Mouse (Mus musculus) intestine, postnatal 0 days (tissue): ENCODE measurements at regions not wholly inside any gene's neighbourhood (a gene's known extent, or its start where the extent isn't known, plus 50 kb on each side); places are given as distances from the start of the nearest gene placed in this dataset.

ENCODE experiments used
- ATAC-seq: fragments of 200-750 bp; cut with Nextera tagmentation; 2 replicates; pipeline ENCODE4 v1.8.0; 2017; ENCODE audit warnings: mild to moderate bottlenecking, moderate TSS enrichment, moderate library complexity
- H3K27ac ChIP-seq: fragments of 300-500 bp; sonication (generic); 2 replicates; pipeline ENCODE4 v1.5.1; 2014; ENCODE audit warnings: mild to moderate bottlenecking, low read depth, low read length, moderate library complexity
- H3K27me3 ChIP-seq: fragments of 300-500 bp; sonication (generic); replicated peaks from 2 replicates; pipeline ENCODE4 v1.6.1; 2014; ENCODE audit warnings: low read length, mixed read lengths; ENCODE audit not compliant: control insufficient read depth, insufficient read depth
- H3K36me3 ChIP-seq: fragments of 300-500 bp; sonication (generic); 2 replicates; pipeline ENCODE4 v1.6.1; 2014; ENCODE audit warnings: mild to moderate bottlenecking, moderate library complexity; ENCODE audit not compliant: control insufficient read depth, insufficient read depth
- H3K4me1 ChIP-seq: fragments of 300-500 bp; sonication (generic); replicated peaks from 2 replicates; pipeline ENCODE4 v1.6.1; 2014; ENCODE audit warnings: antibody characterized with exemption, low read length, mixed read lengths; ENCODE audit not compliant: control insufficient read depth, insufficient read depth
- H3K4me2 ChIP-seq: fragments of 300-500 bp; sonication (generic); replicated peaks from 2 replicates; pipeline ENCODE4 v1.6.1; 2014; ENCODE audit warnings: low read depth, mild to moderate bottlenecking, moderate library complexity
- H3K4me3 ChIP-seq: fragments of 300-500 bp; sonication (generic); 2 replicates; pipeline ENCODE4 v1.5.1; 2014; ENCODE audit warnings: low read depth, low read length
- H3K9ac ChIP-seq: fragments of 300-500 bp; sonication (generic); 2 replicates; pipeline ENCODE4 v1.6.1; 2014; ENCODE audit warnings: mild to moderate bottlenecking, low read depth, low read length
- H3K9me3 ChIP-seq: fragments of 300-500 bp; sonication (generic); 2 replicates; pipeline ENCODE4 v1.6.1; 2016; ENCODE audit warnings: mixed run types; ENCODE audit not compliant: control insufficient read depth
- CTCF ChIP-seq: sonication (generic); IDR thresholded peaks from 2 replicates; pipeline ENCODE4 v1.5.1; 2016; ENCODE audit warnings: low read depth, mild to moderate bottlenecking, control low read depth, antibody characterized with exemption, moderate library complexity
- WGBS: fragments of 180-500 bp; shearing (Covaris S2); extraction: QIAGEN DNeasy Blood & Tissue Kit; methylation state at CpG from one replicate; pipeline ENCODE4 v1.1.7; 2014; 5-methylcytosine and 5-hydroxymethylcytosine counted together

DNA sequence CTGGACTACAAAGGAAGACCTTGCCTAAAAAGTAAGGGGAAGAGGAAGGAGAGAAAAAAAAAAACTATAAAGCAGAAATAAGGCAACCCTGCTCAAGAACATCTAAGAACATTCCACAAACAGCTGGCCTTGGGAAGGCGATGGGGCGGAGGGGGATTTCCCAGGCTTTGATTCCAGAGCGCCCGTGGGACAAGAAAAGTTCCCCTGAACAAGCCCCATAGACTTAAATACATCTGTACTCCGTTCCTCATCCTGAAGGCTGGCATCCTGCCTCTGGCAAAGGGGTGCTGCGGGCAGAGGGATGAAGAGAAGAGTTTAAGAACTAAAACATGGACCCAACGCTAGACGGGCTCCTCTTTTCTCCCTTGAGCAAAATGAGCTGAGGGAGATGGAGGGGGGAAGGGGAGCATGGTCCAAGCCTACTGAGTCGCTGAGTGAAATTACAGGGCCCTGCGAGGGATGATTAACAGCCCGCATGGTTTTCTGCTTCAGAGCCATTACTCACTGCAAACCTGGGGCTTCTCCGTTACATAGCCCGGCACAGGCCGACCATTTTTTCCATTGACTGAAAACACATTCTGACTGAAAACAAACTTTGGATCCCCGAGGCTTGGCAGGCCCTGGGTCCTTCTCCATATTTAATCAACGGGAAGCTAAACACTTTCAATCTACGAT, 128.9 kb upstream of the Zfp703 start:
- TF ChIP-seq CTCF, result no peak
- Histone ChIP-seq H3K4me1 (peaks cover 5% of the 10 kb centered on the region; the same call in 1 of the 2 replicates), H3K4me2 (0 out of 2 replicates have a peak overlapping the region, but pooled peaks have one; percentile 17), H3K27ac (no peak overlapping the region), H3K27me3 (no peaks in the 10 kb centered on the region), H3K4me3 (no peak overlapping the region), H3K36me3 (no peaks in the 10 kb centered on the region), H3K9ac (no peak overlapping the region), H3K9me3 (no peaks in the 10 kb centered on the region)
- 60% methylated on average over 17 of the region's 17 CpGs for WGBS
- ATAC-seq, result no peak

DNA sequence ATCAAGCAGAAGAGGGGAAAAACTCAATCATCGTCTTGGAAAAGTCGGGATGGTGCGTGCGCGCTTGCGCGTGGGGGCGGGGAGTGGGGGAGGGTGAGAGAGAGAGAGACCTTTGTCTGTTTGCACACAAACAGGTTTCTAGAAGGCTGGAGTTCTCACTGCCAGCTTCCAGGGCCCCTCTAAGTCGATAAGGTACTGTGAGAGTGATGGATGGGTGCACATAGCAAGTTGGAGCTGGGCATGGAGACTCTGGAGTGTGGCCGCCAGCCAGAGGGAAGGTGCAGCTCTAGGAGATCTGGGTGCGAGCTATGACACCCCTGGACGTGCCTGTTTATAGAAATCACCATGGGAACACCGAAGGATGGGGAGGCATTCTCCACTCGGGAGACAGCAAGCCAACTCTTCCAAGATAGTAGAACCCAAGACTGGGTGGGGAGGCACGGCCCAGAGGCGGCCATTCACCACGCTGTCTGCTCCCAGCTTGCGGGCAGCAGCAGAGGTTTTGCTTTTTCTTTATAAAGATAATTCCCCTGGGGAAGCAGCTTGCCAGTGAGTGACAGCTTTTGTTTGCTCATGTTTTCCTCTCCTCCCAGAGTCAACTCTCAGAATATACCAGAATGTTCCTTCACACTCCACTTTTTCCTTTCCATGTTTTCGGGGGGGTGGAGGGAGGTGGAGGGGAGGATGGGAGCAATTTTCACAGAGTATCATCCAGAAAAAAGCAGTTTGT, 128.0 kb upstream of the Zfp703 start:
- Histone ChIP-seq H3K9me3 (no peaks in the 10 kb centered on the region), H3K27ac (no peak overlapping the region), H3K4me3 (no peak overlapping the region), H3K27me3 (no peaks in the 10 kb centered on the region), H3K36me3 (no peaks in the 10 kb centered on the region), H3K9ac (no peak overlapping the region), H3K4me2 (0 out of 2 replicates have a peak overlapping the region, but pooled peaks have one; percentile 4), H3K4me1 (peaks cover 3% of the 10 kb centered on the region; the same call in 1 of the 2 replicates)
- WGBS, result 51% methylated on average over 19 of the region's 19 CpGs
- no peak for ATAC-seq
- no peak for TF ChIP-seq CTCF

DNA sequence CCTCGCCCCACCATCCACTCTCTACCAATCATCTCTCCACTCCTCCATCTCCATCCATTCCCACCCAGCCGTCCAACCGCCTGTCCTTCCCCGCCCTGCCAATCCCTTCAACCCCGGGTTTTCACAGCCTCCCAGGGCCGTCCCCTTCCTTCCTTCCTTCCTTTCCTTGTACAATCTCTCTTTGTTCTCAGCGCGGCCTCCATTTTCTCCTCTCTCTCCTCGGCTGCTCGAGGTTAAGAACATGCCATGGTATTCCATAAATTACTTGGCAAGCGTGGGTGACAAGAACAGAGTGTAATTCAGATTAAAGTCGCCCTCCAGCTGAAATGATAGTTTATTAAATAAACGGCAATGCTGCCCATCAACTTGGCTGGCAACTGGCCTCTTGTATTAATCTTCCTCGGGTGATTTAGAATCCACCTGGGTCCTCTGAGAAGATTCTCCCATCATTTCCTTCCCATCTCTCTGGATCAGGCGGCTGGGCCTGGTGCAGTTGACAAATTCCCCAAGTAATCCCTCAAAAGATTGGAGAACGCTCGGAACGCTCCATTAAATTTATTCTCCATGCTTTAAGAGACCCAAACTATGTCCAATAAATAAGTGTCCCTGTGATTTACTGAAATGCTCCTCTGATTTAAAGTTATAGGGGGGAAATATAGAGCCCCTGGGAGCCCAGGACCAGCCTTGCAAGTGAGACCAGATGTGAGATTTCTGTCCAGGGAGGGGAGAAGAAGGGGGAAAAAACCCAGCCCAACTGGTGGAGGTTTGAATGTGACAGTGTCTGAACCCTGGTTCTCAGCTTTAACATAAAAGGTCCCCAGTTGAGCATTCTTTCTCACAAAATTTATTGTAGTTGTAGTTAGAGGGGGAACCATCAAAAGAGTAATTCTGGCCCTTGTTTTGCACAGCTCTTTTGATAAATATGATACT, 125.0 kb upstream of the Zfp703 start:
- H3K4me3 ChIP-seq, result no peak overlapping the region
- H3K27me3 ChIP-seq, result no peaks in the 10 kb centered on the region
- no peaks in the 10 kb centered on the region for H3K36me3 ChIP-seq
- H3K4me1 ChIP-seq, result no peaks in the 10 kb centered on the region
- TF ChIP-seq CTCF, result no peak
- H3K9me3 ChIP-seq, result no peaks in the 10 kb centered on the region
- H3K4me2 ChIP-seq, result no peak overlapping the region
- H3K27ac ChIP-seq, result no peak overlapping the region
- no peak overlapping the region for H3K9ac ChIP-seq
- WGBS, result 76% methylated on average over 18 of the region's 18 CpGs
- no peak for ATAC-seq

DNA sequence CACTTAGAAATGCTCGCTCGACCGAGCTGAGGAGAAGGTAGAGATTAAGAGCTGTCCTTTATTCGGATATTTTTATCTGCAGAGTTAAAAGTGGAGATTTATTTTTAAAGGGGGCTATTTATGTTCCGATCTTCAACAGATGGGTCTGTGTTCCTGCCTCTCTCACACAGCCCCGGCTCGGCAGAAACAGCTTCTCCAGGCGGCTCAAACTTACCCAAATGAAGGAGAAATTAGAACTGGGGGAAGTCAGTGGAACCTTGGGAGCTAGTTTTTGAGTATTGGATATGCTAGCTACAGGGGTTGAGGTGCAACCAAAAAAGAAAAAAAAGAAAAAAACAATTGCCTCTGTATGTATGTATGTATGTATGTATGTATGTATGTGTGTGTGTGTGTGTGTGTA, 124.2 kb upstream of the Zfp703 start:
- no peak for TF ChIP-seq CTCF
- WGBS, result 77% methylated on average over 8 of the region's 8 CpGs
- Histone ChIP-seq H3K27ac (no peak overlapping the region), H3K4me3 (no peak overlapping the region), H3K4me2 (no peak overlapping the region), H3K9ac (no peak overlapping the region), H3K36me3 (no peaks in the 10 kb centered on the region), H3K4me1 (no peaks in the 10 kb centered on the region), H3K27me3 (no peaks in the 10 kb centered on the region), H3K9me3 (no peaks in the 10 kb centered on the region)
- no peak for ATAC-seq

DNA sequence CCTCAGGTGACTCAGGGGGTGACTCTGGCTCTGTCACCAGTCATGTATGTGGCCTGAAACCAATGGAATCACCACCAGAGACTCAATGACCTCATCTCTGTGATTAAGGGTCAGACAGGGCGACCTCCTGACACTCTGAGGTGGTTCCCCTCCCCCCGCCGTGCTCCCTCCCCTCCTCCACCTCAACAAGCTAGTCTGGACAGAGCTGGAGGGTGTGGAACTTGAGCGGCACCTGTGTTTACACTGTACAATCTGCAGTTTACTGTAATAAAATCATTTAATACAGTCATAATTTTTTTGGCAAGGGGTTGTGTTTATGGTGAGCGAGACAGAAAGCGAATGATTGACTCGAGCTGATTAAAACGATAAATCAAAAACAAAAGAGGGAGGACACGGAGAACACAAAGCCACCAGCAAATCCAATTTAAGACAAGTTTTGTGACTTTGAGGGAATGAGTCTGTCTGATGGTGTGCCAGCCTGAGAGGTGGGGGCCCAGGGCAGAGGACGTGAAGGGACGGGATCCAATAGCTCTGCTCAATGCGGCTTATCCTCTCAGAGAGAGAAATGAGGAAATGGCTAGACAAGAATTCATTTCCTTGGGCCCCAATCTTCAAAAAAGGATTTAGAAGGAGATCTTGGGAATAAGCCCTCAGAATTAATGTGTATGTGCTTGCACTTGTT, 122.4 kb upstream of the Zfp703 start:
- H3K4me2 ChIP-seq, result no peak overlapping the region; the same call in 1 of the 2 replicates
- H3K9ac ChIP-seq, result no peak overlapping the region
- H3K27me3 ChIP-seq, result no peaks in the 10 kb centered on the region
- TF ChIP-seq CTCF, result no peak
- H3K9me3 ChIP-seq, result no peaks in the 10 kb centered on the region
- peak overlapping the region; percentile 35; the same call in 1 of the 2 replicates for H3K27ac ChIP-seq
- WGBS, result 34% methylated on average over 12 of the region's 12 CpGs
- no peaks in the 10 kb centered on the region for H3K36me3 ChIP-seq
- H3K4me3 ChIP-seq, result no peak overlapping the region
- no peaks in the 10 kb centered on the region for H3K4me1 ChIP-seq
- peak; percentile 91 for ATAC-seq
